Mouse (Mus musculus) ES-Bruce4 (cell line): Measurements from ENCODE around the gene Fam92b. TPM values are rescaled to one million over a fixed set of nuclear protein-coding genes. Genes with fewer than 3 reads are reported as not detected.

Source experiments
- H3K27ac ChIP-seq: 2 replicates; pipeline ENCODE4 v1.5.1; 2012; ENCODE audit warnings: low read length, inconsistent platforms; ENCODE audit not compliant: insufficient read depth
- H3K27me3 ChIP-seq: 2 replicates; pipeline ENCODE4 v1.6.1; 2012; ENCODE audit warnings: mild to moderate bottlenecking, low read length, inconsistent platforms; ENCODE audit not compliant: control insufficient read depth, poor library complexity, insufficient read depth, severe bottlenecking
- H3K36me3 ChIP-seq: 2 replicates; pipeline ENCODE4 v1.6.1; 2012; ENCODE audit warnings: inconsistent platforms, mild to moderate bottlenecking, low read length, moderate library complexity; ENCODE audit not compliant: control insufficient read depth, poor library complexity, insufficient read depth, severe bottlenecking
- H3K4me1 ChIP-seq: one replicate; pipeline ENCODE4 v1.8.1; 2011; ENCODE audit warnings: low read length; ENCODE audit not compliant: control insufficient read depth, insufficient read depth
- H3K4me3 ChIP-seq: 2 replicates; pipeline ENCODE4 v1.5.1; 2011; ENCODE audit warnings: low read depth, mild to moderate bottlenecking, low read length
- H3K9ac ChIP-seq: 2 replicates; pipeline ENCODE4 v1.6.1; 2012; ENCODE audit warnings: low read depth, mild to moderate bottlenecking, inconsistent platforms; ENCODE audit not compliant: poor library complexity, severe bottlenecking
- H3K9me3 ChIP-seq: replicated peaks from 2 replicates; pipeline ENCODE4 v1.6.1; 2012; ENCODE audit warnings: mild to moderate bottlenecking, low read length, inconsistent platforms; ENCODE audit not compliant: control insufficient read depth, poor library complexity, insufficient read depth, severe bottlenecking
- CTCF ChIP-seq: IDR thresholded peaks from one replicate; pipeline ENCODE4 v1.8.1; 2011; ENCODE audit warnings: low read depth, low read length
- EP300 ChIP-seq: IDR thresholded peaks from 2 replicates; pipeline ENCODE4 v1.6.1; 2011; ENCODE audit warnings: low read depth, low read length; ENCODE audit not compliant: insufficient read depth
- POLR2A ChIP-seq: IDR thresholded peaks from one replicate; pipeline ENCODE4 v1.8.1; 2011; ENCODE audit warnings: low read length; ENCODE audit not compliant: insufficient read depth
- polyA plus RNA-seq: library from polyadenylated mRNA; stranded (reverse); fragments of >200 nt; gene quantifications from 2 replicates; pipeline ENCODE4 v1.2.4, GENCODE M21; 2011; ENCODE audit warnings: low read depth; ENCODE audit not compliant: missing spikeins, insufficient read depth, insufficient read length

The Fam92b gene
- polyA plus RNA-seq, 1 experiment = not detected

GRCm38 (mm10) chr8:120152636-120153035 lies 24.6 kb downstream of the Fam92b start:
- TF ChIP-seq POLR2A = no peak
- Histone ChIP-seq H3K4me1 (no peaks in the 10 kb centered on the region), H3K36me3 (no peaks in the 10 kb centered on the region), H3K27ac (no peak overlapping the region), H3K9ac (no peak overlapping the region), H3K9me3 (no peaks in the 10 kb centered on the region), H3K27me3 (no peaks in the 10 kb centered on the region), H3K4me3 (peak overlapping the region; percentile 10; the same call in 1 of the 2 replicates)

DNA sequence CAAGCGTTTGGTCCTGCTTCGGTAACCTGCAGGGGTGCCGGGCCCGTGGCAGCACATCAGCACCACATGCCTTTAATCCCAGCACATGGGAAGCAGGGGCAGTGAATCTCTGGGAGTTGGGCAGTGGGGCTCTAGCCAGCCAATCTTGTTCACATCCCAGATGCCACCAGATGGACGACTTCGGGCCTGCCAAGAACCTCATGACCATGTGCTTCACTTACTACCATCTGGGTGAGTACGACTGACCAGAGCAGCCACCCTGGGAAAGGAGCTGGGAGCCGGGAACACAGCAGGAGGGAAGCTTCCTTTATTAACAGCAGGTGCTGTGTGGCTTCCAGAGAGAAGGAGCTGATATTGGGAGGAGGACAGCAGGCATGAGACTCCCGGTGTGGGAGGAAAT lies 26.1 kb downstream of the Fam92b start:
- no peaks in the 10 kb centered on the region for H3K36me3 ChIP-seq
- no peaks in the 10 kb centered on the region for H3K27me3 ChIP-seq
- TF ChIP-seq POLR2A = no peak
- TF ChIP-seq CTCF = no peak
- no peak for TF ChIP-seq EP300
- no peak overlapping the region for H3K27ac ChIP-seq
- no peak overlapping the region for H3K4me3 ChIP-seq
- no peaks in the 10 kb centered on the region for H3K4me1 ChIP-seq
- H3K9ac ChIP-seq = no peak overlapping the region
- H3K9me3 ChIP-seq = no peaks in the 10 kb centered on the region

GRCm38 (mm10) chr8:120150028-120150427 lies 27.2 kb downstream of the Fam92b start:
- Histone ChIP-seq H3K4me3 (no peak overlapping the region), H3K9me3 (no peaks in the 10 kb centered on the region), H3K27me3 (no peaks in the 10 kb centered on the region), H3K36me3 (no peaks in the 10 kb centered on the region), H3K9ac (no peak overlapping the region), H3K27ac (no peak overlapping the region), H3K4me1 (no peaks in the 10 kb centered on the region)
- TF ChIP-seq CTCF = no peak
- TF ChIP-seq EP300 = no peak
- no peak for TF ChIP-seq POLR2A

- Histone ChIP-seq H3K9ac (no peak overlapping the region), H3K9me3 (no peaks in the 10 kb centered on the region), H3K36me3 (no peaks in the 10 kb centered on the region), H3K27ac (no peak overlapping the region), H3K27me3 (no peaks in the 10 kb centered on the region), H3K4me1 (no peaks in the 10 kb centered on the region), H3K4me3 (no peak overlapping the region)
- TF ChIP-seq POLR2A = no peak
- TF ChIP-seq EP300 = no peak
- TF ChIP-seq CTCF = no peak
Observed at GRCm38 (mm10) chr8:120146051-120146450, 31.2 kb downstream of the Fam92b start.

GRCm38 (mm10) chr8:120144652-120145301 lies 32.5 kb downstream of the Fam92b start:
- no peak overlapping the region for H3K4me3 ChIP-seq
- TF ChIP-seq CTCF (no peak), POLR2A (no peak), EP300 (no peak)
- no peak overlapping the region for H3K27ac ChIP-seq
- H3K36me3 ChIP-seq = no peaks in the 10 kb centered on the region
- H3K9ac ChIP-seq = no peak overlapping the region
- H3K27me3 ChIP-seq = no peaks in the 10 kb centered on the region
- no peaks in the 10 kb centered on the region for H3K9me3 ChIP-seq
- no peaks in the 10 kb centered on the region for H3K4me1 ChIP-seq

GRCm38 (mm10) chr8:120143911-120144651 lies 33.2 kb downstream of the Fam92b start:
- TF ChIP-seq CTCF (no peak), EP300 (no peak), POLR2A (no peak)
- Histone ChIP-seq H3K27me3 (no peaks in the 10 kb centered on the region), H3K4me1 (no peaks in the 10 kb centered on the region), H3K36me3 (no peaks in the 10 kb centered on the region), H3K9me3 (no peaks in the 10 kb centered on the region), H3K27ac (no peak overlapping the region), H3K4me3 (no peak overlapping the region), H3K9ac (no peak overlapping the region)
